Mouse (Mus musculus) embryo, embryonic 11.5 days (tissue): ENCODE data around the gene Prcc.
"Not testable (repeated sequence)": the region's sequence is repeated elsewhere in the genome, so short reads cannot be mapped to it uniquely, and the experiment has no call there.

Source experiments
- DNase-seq: peaks from one replicate; pipeline ENCODE4 v3.0.0-alpha.2; 2012; ENCODE audit warnings: low read depth, low spot score

Gene Prcc

DNA sequence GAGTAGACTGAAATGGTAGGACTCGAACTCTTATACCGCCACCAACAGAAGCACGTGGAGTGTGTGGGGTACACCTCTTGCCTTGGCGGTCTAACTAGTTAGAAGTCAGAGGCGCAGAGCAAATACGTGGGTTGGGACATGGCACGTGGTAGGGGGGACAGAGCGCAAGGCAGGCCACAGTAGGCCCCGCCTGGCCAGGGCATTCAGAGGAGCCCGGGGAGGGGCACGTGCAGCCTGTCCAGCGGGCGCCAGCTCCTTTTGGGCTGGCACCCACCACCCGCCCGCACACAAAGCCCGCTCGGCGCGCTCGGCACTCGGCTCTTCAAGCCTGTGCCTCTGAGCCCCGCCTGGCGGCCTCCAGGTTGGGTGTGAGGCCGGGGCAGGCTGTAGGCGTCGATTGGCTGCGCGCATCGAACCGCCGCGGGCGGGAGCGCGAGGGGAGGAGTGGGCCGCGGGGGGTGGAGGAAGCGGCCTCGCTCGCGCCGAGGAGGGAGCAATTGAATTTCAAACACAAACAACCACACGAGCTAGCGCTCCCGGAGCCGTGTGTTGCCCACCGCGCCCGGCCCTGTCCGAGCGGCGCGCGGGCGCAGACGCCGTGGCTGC, 20.6 kb upstream of the Prcc start, which contains the start of gene Hdgf:
Gene Hdgf (plus strand): TSS at position 442 of the 606 bp plus-strand sequence.
- peak; percentile 94 for DNase-seq

DNA sequence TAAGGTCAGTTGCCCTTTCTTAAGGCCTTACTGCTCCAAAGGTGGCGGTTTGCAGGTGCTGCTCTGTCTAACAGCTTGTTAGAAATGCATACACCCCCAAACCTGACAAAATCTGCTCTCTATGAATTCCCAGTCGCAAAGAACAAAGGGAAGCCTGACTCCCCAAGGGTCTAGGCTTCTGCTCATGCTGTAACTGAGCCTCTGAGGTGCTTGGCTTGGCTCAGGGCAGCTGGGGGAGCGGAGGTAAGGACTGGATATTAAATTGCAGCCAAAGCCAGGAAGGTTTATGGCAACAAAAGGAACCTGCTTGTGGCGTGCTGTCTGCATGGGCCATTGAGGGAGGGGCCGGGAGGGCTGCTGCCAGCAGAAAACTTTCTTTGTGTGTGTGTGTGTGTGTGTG, 18.4 kb upstream of the Prcc start:
- DNase-seq: no peak

DNA sequence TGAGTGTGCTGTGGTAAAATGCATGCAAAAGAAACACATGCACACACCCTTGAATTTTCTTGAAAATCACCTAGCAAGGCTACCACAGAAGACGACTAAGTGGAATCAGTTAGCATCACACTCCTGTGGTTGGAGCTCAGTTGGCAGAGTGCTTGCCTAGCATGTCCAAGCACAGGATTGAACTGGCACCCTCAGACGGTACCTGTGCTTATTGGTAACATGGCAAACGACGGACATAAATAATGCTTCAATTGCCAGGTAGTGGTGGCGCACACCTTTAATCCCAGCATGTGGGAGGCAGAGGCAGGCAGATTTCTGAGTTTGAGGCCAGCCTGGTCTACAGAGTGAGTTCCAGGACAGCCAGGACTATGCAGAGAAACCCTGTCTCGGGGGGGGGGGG, 16.6 kb upstream of the Prcc start:
- not testable (repeated sequence) for DNase-seq

- DNase-seq: no peak
These were observed 15.7 kb upstream of the Prcc start for GRCm38 (mm10) chr3:87901036-87901624.

GRCm38 (mm10) chr3:87899776-87900175, 14.4 kb upstream of the Prcc start:
- DNase-seq: no peak

- DNase-seq: no peak
These were observed 13.9 kb upstream of the Prcc start for GRCm38 (mm10) chr3:87899266-87899665.

DNA sequence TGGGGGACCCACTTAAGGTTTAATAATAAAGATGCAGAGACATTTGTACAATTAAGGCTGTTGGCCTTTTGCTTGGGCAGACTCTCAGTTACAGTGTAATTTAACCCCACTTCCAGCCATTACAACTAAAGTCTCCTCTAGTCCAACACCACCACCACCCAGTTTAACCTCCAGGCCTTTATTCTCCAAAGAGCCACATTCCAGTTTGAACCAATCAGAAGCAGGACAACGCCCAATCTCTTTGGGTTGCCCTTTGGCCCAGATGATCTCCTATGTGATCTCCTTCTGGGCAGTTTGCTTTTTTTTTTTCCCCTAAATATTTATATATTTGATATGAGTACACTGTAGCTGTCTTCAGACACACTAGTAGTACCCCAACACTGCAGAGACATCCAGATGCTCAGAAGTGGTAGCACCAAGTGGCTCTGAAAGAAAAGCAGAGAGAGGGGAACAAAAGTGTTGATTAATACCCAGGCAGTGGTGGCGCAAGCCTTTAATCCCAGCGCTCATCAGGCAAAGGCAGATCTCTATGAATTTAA, 8.0 kb upstream of the Prcc start:
- no peak for DNase-seq

GRCm38 (mm10) chr3:87891481-87891880, 6.1 kb upstream of the Prcc start:
- no peak for DNase-seq

- DNase-seq: not testable (repeated sequence)
These were observed 2.0 kb upstream of the Prcc start for GRCm38 (mm10) chr3:87887400-87887799.

GRCm38 (mm10) chr3:87886416-87886815, 1.0 kb upstream of the Prcc start:
- no peak for DNase-seq

- no peak for DNase-seq
These were observed 577 bp upstream of the Prcc start for GRCm38 (mm10) chr3:87886004-87886365.

- peak; percentile 17 for DNase-seq
These were observed 628 bp downstream of the Prcc start for GRCm38 (mm10) chr3:87884708-87885251.

- DNase-seq: no peak
These were observed 1.1 kb downstream of the Prcc start for GRCm38 (mm10) chr3:87884291-87884690.

DNA sequence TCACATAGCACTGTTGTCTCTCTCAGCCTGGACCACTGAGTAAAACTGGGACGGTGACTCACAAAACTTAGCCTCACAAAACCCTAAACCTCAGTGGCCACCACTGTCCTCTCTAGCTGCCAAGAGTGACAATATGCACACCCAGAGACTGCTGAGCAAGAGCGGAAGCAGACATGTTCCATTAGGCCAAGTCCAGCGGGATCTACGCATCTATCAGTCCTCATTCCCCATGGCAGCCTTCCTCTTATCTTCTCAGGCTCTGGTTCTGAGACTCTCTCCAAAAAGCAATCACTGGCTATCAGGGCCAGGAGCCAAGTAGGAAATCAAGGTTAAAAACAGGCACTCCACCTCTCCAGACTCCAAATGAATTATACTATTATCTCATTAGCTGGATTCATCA, 7.7 kb downstream of the Prcc start:
- DNase-seq: no peak

GRCm38 (mm10) chr3:87864111-87864510, 21.3 kb downstream of the Prcc start:
- not testable (repeated sequence) for DNase-seq

GRCm38 (mm10) chr3:87859813-87860212, 25.6 kb downstream of the Prcc start:
- DNase-seq: peak; percentile 50

GRCm38 (mm10) chr3:87857666-87858065, 27.7 kb downstream of the Prcc start:
- DNase-seq: no peak

GRCm38 (mm10) chr3:87855936-87856335, 29.5 kb downstream of the Prcc start:
- no peak for DNase-seq

DNA sequence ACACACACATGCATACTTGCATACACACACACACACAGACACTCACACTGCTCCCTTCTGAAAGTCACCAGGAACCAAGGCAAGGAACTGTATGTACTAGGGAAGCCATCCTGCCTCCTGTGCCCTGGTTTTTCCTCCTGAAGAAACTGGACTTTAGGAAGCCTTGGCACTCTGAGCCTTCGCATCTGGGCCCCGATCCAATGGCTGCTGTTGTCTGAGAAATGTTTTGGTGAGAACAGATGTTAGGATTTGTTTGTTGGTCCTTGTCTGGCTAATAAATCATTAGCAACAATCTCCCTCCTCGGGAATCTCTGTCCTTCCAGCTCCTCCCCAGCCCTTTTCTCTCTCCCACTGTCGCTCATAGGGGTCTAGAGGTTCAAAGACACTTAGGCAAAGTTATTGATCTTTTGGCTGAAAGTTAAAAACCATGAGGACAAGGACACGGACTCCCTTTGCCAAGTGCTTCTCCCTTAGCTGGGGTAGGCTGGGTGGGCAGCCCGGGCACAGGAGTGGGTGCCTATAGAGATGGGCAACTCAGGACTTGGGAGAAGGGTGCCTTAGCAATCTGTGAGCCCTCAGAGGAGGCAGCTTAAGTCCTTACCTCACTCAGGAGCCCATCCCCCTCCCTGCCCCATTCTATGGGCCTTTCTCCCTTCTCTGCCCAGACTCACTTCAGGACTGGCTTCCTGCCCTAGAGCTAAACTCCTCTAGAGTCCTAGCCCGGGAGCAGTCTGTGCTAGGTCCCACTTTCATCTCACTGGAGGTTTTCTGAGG, 30.4 kb downstream of the Prcc start:
- DNase-seq: no peak

DNA sequence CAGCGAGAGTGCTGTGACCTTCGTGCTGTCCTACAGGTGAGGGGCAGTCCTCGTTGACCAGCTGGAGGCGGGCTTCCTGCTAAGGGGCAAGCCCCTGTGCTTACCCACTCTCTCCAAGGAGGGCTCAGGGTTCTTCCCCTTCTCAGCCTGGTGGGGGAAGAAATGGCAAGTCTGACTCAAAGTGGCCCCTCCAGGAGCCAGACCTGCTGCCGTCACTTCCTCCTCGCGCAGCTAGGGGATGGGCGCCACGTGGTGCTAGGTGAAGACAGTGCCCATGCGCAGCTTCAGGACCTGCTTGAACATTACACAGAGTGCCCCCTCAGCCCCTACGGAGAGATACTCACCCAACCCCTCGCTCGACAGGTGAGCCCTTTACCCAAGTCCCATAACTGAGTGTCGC, 36.3 kb downstream of the Prcc start:
- no peak for DNase-seq

DNA sequence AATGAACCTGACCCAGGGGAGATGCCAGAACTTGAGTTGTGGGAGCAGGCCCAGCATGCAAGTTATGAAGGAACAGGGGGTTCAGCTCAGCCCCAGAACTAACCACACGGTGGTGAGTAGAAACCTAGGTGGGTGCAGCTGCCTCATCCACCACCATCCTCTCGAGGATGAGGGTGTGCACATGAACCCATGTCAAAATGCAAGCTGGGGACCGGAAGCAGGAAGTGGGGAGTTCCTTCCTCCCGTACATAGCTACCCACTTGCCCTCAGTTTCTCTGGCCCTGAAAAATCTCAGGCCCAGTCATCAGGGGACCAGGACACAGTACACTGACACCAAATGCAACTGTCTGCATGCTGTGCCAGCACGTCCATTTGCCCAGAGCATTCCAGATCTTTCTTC, 37.7 kb downstream of the Prcc start:
- no peak for DNase-seq

- no peak for DNase-seq
These were observed 38.7 kb downstream of the Prcc start, which contains the start of gene Sh2d2a for GRCm38 (mm10) chr3:87846650-87847110. TSS of gene Sh2d2a (plus strand) at chr3:87846755.
